Mouse (Mus musculus): ENCODE data around the gene Tnfaip3. TPM values are rescaled to one million over a fixed set of nuclear protein-coding genes. Genes with fewer than 3 reads are reported as not detected.
A peak's percentile ranks its signal among the peaks of the same experiment; 100 is the strongest.

Gene Tnfaip3
- polyA plus RNA-seq (2016; fragmentation: Nextera tagmentation; extraction: Ambion mirVana): 1.9 and 2.2 TPM in 2 replicates

- peak; percentile 95 for ATAC-seq (ENCODE audit: low FRiP score, low read depth)
- H3K4me2 ChIP-seq (replicated peaks): peak within 1 kb of the TSS; percentile 89
- peak within 1 kb of the TSS; percentile 69 for H3K9ac ChIP-seq
- under 1% methylated on average over 38 of the region's 38 CpGs for WGBS
- H3K36me3 ChIP-seq: no peaks in the 10 kb centered on the region
- H3K27ac ChIP-seq: no peak within 1 kb of the TSS
- peaks cover 8% of the 10 kb centered on the region; the same call in 1 of the 2 replicates for H3K27me3 ChIP-seq (replicated peaks)
- H3K4me3 ChIP-seq: peak within 1 kb of the TSS; percentile 76
- H3K4me1 ChIP-seq: peaks cover 9% of the 10 kb centered on the region; the same call in 1 of the 2 replicates
- no peaks in the 10 kb centered on the region for H3K9me3 ChIP-seq
Observed at GRCm38 (mm10) chr10:19015257-19015862, at the start of gene Tnfaip3. Tnfaip3 (minus strand) TSS chr10:19015657.

- WGBS: 85% methylated on average over 6 of the region's 6 CpGs
- Histone ChIP-seq H3K9ac (no peak overlapping the region), H3K27ac (no peak overlapping the region), H3K27me3 (replicated peaks) (no peaks in the 10 kb centered on the region), H3K4me3 (no peak overlapping the region), H3K9me3 (no peaks in the 10 kb centered on the region), H3K36me3 (no peaks in the 10 kb centered on the region), H3K4me2 (replicated peaks) (no peak overlapping the region), H3K4me1 (no peaks in the 10 kb centered on the region)
- no peak for ATAC-seq (ENCODE audit: low FRiP score, low read depth)
Observed at GRCm38 (mm10) chr10:19064651-19065601, 49.5 kb upstream of the Tnfaip3 start.

GRCm38 (mm10) chr10:19063670-19064069, 48.2 kb upstream of the Tnfaip3 start:
- no peaks in the 10 kb centered on the region for H3K27me3 ChIP-seq (replicated peaks)
- no peak overlapping the region for H3K27ac ChIP-seq
- H3K36me3 ChIP-seq: no peaks in the 10 kb centered on the region
- H3K4me2 ChIP-seq (replicated peaks): no peak overlapping the region
- H3K4me1 ChIP-seq: no peaks in the 10 kb centered on the region
- WGBS: 93% methylated on average over 1 of the region's 1 CpGs
- ATAC-seq (ENCODE audit: low FRiP score, low read depth): no peak
- H3K9me3 ChIP-seq: no peaks in the 10 kb centered on the region
- no peak overlapping the region for H3K4me3 ChIP-seq
- no peak overlapping the region for H3K9ac ChIP-seq

DNA sequence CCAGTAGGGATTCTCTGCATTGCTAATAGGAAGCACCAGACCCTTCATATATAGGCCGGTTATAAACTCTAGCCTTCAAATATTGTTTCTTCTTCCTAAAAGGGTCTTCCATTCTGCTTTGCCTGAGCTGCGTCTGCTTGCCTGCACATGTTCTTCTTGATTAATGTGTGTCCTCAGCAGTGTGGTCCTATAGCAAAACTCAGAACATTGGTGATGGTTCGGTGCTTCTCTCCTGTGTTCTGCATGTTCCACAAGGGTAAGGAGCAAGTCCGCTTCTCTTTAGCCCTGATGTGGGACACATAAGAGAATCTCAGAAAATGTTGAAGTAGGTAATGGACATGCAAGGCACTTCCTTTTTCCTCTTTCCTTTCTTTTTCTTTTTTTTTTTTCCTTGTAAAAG, 47.8 kb upstream of the Tnfaip3 start:
- H3K36me3 ChIP-seq: no peaks in the 10 kb centered on the region
- no peak for ATAC-seq (ENCODE audit: low FRiP score, low read depth)
- H3K9me3 ChIP-seq: no peaks in the 10 kb centered on the region
- no peaks in the 10 kb centered on the region for H3K27me3 ChIP-seq (replicated peaks)
- H3K4me2 ChIP-seq (replicated peaks): no peak overlapping the region
- no peak overlapping the region for H3K4me3 ChIP-seq
- no peaks in the 10 kb centered on the region for H3K4me1 ChIP-seq
- 85% methylated on average over 4 of the region's 4 CpGs for WGBS
- H3K9ac ChIP-seq: no peak overlapping the region
- no peak overlapping the region for H3K27ac ChIP-seq

DNA sequence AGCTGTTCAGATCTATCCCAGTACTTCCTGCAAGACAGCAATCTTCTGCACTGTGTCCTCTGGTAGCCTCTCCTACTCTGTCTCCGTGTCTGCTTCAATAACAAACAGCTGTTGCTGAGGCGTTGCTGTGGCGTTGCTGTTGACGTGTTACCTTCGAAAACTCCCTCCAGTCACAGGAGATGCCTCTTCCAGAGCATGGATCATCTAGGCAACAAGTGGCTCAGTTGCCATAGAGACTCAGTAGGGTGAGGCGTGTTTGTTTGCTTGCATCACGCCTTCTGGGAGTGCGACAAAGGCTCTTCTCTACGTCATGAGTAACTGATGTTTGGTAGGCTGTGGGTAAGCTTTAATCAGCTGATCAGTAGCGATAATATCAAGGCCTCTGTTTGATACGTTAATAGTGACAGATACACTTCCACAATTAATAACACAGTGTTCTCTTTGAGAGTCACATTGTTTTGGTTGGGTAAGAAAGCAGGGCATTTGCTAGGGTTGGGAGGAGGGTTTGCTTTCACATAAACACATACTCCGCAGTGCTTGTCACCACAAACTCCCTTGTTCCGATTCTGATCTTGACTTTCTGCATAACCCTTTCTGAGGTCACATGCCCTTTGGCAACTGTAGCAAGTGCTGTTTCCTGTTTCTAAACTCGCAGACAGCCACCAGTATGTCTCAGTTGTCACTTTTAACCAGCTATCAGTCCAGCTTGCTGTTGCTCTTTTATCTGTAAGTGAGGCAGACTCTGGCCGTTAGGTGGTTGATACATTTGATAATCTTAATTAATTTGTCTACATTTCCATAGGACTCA, 46.8 kb upstream of the Tnfaip3 start:
- Histone ChIP-seq H3K9me3 (no peaks in the 10 kb centered on the region), H3K4me3 (no peak overlapping the region), H3K27me3 (replicated peaks) (no peaks in the 10 kb centered on the region), H3K4me1 (no peaks in the 10 kb centered on the region), H3K9ac (no peak overlapping the region), H3K36me3 (no peaks in the 10 kb centered on the region), H3K27ac (no peak overlapping the region), H3K4me2 (replicated peaks) (no peak overlapping the region)
- no peak for ATAC-seq (ENCODE audit: low FRiP score, low read depth)
- WGBS: 71% methylated on average over 15 of the region's 15 CpGs

GRCm38 (mm10) chr10:19061201-19061600, 45.7 kb upstream of the Tnfaip3 start:
- Histone ChIP-seq H3K4me2 (replicated peaks) (no peak overlapping the region), H3K27me3 (replicated peaks) (no peaks in the 10 kb centered on the region), H3K27ac (no peak overlapping the region), H3K36me3 (no peaks in the 10 kb centered on the region), H3K9ac (no peak overlapping the region), H3K9me3 (no peaks in the 10 kb centered on the region), H3K4me3 (no peak overlapping the region), H3K4me1 (no peaks in the 10 kb centered on the region)
- no peak for ATAC-seq (ENCODE audit: low FRiP score, low read depth)
- WGBS: 88% methylated on average over 3 of the region's 3 CpGs

- Histone ChIP-seq H3K4me1 (no peaks in the 10 kb centered on the region), H3K36me3 (no peaks in the 10 kb centered on the region), H3K9me3 (no peaks in the 10 kb centered on the region), H3K27me3 (replicated peaks) (no peaks in the 10 kb centered on the region), H3K27ac (no peak overlapping the region), H3K4me3 (no peak overlapping the region), H3K4me2 (replicated peaks) (no peak overlapping the region), H3K9ac (no peak overlapping the region)
- WGBS: 89% methylated on average over 1 of the region's 1 CpGs
- no peak for ATAC-seq (ENCODE audit: low FRiP score, low read depth)
Observed at GRCm38 (mm10) chr10:19053524-19053923, 38.1 kb upstream of the Tnfaip3 start.

DNA sequence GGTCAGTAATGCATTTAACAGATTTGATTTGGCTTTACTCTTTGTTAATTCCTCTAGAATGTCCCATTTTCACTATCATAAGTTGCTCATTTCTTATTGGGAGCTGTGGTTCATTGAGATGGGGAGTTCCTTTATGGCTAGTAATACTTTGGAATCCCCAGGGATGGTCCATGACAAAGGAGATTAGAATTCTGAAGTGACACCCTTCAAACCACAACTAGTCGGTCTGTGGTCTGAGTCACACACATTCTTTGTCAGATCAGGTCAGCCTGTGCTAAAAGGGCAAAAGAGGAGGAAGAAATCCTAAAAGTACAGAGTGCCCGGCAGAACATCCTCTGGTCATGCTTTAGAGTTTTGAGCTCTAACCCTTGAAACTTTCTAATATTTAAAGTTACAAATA, 30.5 kb upstream of the Tnfaip3 start:
- Histone ChIP-seq H3K9ac (no peak overlapping the region), H3K27me3 (replicated peaks) (no peaks in the 10 kb centered on the region), H3K4me3 (no peak overlapping the region), H3K4me2 (replicated peaks) (no peak overlapping the region), H3K4me1 (no peaks in the 10 kb centered on the region), H3K36me3 (no peaks in the 10 kb centered on the region), H3K9me3 (no peaks in the 10 kb centered on the region), H3K27ac (no peak overlapping the region)
- 77% methylated on average over 2 of the region's 2 CpGs for WGBS
- ATAC-seq (ENCODE audit: low FRiP score, low read depth): no peak

- no peak overlapping the region for H3K27ac ChIP-seq
- H3K9ac ChIP-seq: no peak overlapping the region
- H3K9me3 ChIP-seq: no peaks in the 10 kb centered on the region
- no peak overlapping the region for H3K4me3 ChIP-seq
- H3K36me3 ChIP-seq: no peaks in the 10 kb centered on the region
- no peak for ATAC-seq (ENCODE audit: low FRiP score, low read depth)
- H3K4me1 ChIP-seq: no peaks in the 10 kb centered on the region
- H3K27me3 ChIP-seq (replicated peaks): no peaks in the 10 kb centered on the region
- no peak overlapping the region for H3K4me2 ChIP-seq (replicated peaks)
- 81% methylated on average over 9 of the region's 9 CpGs for WGBS
Observed at GRCm38 (mm10) chr10:19044765-19045516, 29.5 kb upstream of the Tnfaip3 start.

- Histone ChIP-seq H3K27me3 (replicated peaks) (no peaks in the 10 kb centered on the region), H3K4me1 (no peaks in the 10 kb centered on the region), H3K9ac (no peak overlapping the region), H3K27ac (no peak overlapping the region), H3K4me2 (replicated peaks) (no peak overlapping the region), H3K9me3 (no peaks in the 10 kb centered on the region), H3K4me3 (no peak overlapping the region), H3K36me3 (no peaks in the 10 kb centered on the region)
- 78% methylated on average over 4 of the region's 4 CpGs for WGBS
- ATAC-seq (ENCODE audit: low FRiP score, low read depth): no peak
Observed at GRCm38 (mm10) chr10:19043529-19044262, 28.2 kb upstream of the Tnfaip3 start.

GRCm38 (mm10) chr10:19040147-19040546, 24.7 kb upstream of the Tnfaip3 start:
- ATAC-seq (ENCODE audit: low FRiP score, low read depth): no peak
- H3K4me2 ChIP-seq (replicated peaks): no peak overlapping the region
- no peaks in the 10 kb centered on the region for H3K4me1 ChIP-seq
- H3K9me3 ChIP-seq: no peaks in the 10 kb centered on the region
- no peak overlapping the region for H3K27ac ChIP-seq
- WGBS: 90% methylated on average over 2 of the region's 2 CpGs
- H3K36me3 ChIP-seq: no peaks in the 10 kb centered on the region
- H3K27me3 ChIP-seq (replicated peaks): no peaks in the 10 kb centered on the region
- H3K4me3 ChIP-seq: no peak overlapping the region
- H3K9ac ChIP-seq: no peak overlapping the region
